Mouse (Mus musculus) MEL (cell line): ENCODE data around the gene Synpo2. TPM values are rescaled to one million over a fixed set of nuclear protein-coding genes. Genes with fewer than 3 reads are reported as not detected.

Experiments
- DNase-seq: peaks from one replicate; pipeline ENCODE4 v3.0.0; 2011; ENCODE audit warnings: low read depth, low spot score
- H3K27ac ChIP-seq: 2 replicates; pipeline ENCODE4 v1.5.1; 2012; ENCODE audit warnings: low read depth, mild to moderate bottlenecking, control low read depth, low read length, moderate library complexity; ENCODE audit not compliant: control insufficient read depth
- H3K27me3 ChIP-seq, 2 experiments: fragments of 150-350 bp in 1 of 2; sonication (generic) in 1 of 2; 2 replicates each; pipeline ENCODE4 v1.6.1; 2012; ENCODE audit warnings: low read length in 2 of 2, mild to moderate bottlenecking in 2 of 2, improper control_type of control experiment in 1 of 2, moderate library complexity in 1 of 2; ENCODE audit not compliant: insufficient read depth in 2 of 2, control insufficient read depth in 1 of 2
- H3K36me3 ChIP-seq, 2 experiments: 2 replicates each; pipeline ENCODE4 v1.6.1; 2012 to 2014; ENCODE audit warnings: low read length in 2 of 2, improper control_type of control experiment in 1 of 2, inconsistent platforms in 1 of 2, mild to moderate bottlenecking in 1 of 2; ENCODE audit not compliant: insufficient read depth in 2 of 2, control insufficient read depth in 1 of 2
- H3K4me1 ChIP-seq, 2 experiments: fragments of 150-350 bp in 1 of 2; sonication (generic) in 1 of 2; 2 replicates each; pipeline ENCODE4 v1.6.1; 2012; ENCODE audit warnings: low read length in 2 of 2, improper control_type of control experiment in 1 of 2, mild to moderate bottlenecking in 1 of 2; ENCODE audit not compliant: insufficient read depth in 2 of 2, control insufficient read depth in 1 of 2
- H3K4me3 ChIP-seq, 2 experiments: fragments of 150-350 bp in 1 of 2; sonication (generic) in 1 of 2; 2 replicates each; pipeline ENCODE4 v1.5.1; 2012; ENCODE audit warnings: low read depth in 2 of 2, low read length in 2 of 2, mild to moderate bottlenecking in 2 of 2, moderate library complexity in 2 of 2, control low read depth in 1 of 2, improper control_type of control experiment in 1 of 2; ENCODE audit not compliant: control insufficient read depth in 1 of 2, insufficient read depth in 1 of 2
- H3K79me2 ChIP-seq: 2 replicates; pipeline ENCODE4 v1.6.1; 2012; ENCODE audit warnings: mild to moderate bottlenecking, low read length, moderate library complexity; ENCODE audit not compliant: control insufficient read depth, poor library complexity, insufficient read depth
- H3K9ac ChIP-seq: 2 replicates; pipeline ENCODE4 v1.6.1; 2012; ENCODE audit warnings: low read depth, mild to moderate bottlenecking, control low read depth, low read length, moderate library complexity; ENCODE audit not compliant: control insufficient read depth, poor library complexity, severe bottlenecking
- H3K9me3 ChIP-seq: fragments of 150-350 bp; sonication (generic); replicated peaks from 2 replicates; pipeline ENCODE4 v1.6.1; 2012; ENCODE audit warnings: mild to moderate bottlenecking, low read length, improper control_type of control experiment, moderate library complexity; ENCODE audit not compliant: insufficient read depth
- CHD1 ChIP-seq: IDR thresholded peaks from 2 replicates; pipeline ENCODE4 v1.6.1; 2012; ENCODE audit warnings: low read depth, mild to moderate bottlenecking, inconsistent platforms, low read length, improper control_type of control experiment
- CTCF ChIP-seq, 3 experiments: IDR thresholded peaks in 2 of 3; conservative IDR thresholded peaks in 1 of 3; 2 replicates each; pipeline ENCODE4 v1.5.1; 2011 to 2012; ENCODE audit warnings: low read length in 3 of 3, low read depth in 2 of 3, mild to moderate bottlenecking in 2 of 3, improper control_type of control experiment in 1 of 3, inconsistent platforms in 1 of 3, mixed read lengths in 1 of 3, moderate library complexity in 1 of 3; ENCODE audit not compliant: control insufficient read depth in 1 of 3, insufficient read depth in 1 of 3, poor library complexity in 1 of 3, severe bottlenecking in 1 of 3
- ELF1 ChIP-seq: IDR thresholded peaks from 2 replicates; pipeline ENCODE4 v1.6.1; 2014; ENCODE audit warnings: low read depth, mild to moderate bottlenecking, inconsistent platforms, low read length, improper control_type of control experiment, moderate library complexity
- EP300 ChIP-seq, 2 experiments: IDR thresholded peaks; 2 replicates each; pipeline ENCODE4 v1.6.1; 2011; ENCODE audit warnings: improper control_type of control experiment in 2 of 2, low read length in 2 of 2, low read depth in 1 of 2, mild to moderate bottlenecking in 1 of 2
- GABPA ChIP-seq: IDR thresholded peaks from 2 replicates; pipeline ENCODE4 v1.6.1; 2012; ENCODE audit warnings: low read depth, mild to moderate bottlenecking, inconsistent platforms, low read length, improper control_type of control experiment, moderate library complexity
- GATA1 ChIP-seq: IDR thresholded peaks from 2 replicates; pipeline ENCODE4 v1.6.1; 2011; ENCODE audit warnings: low read depth, low read length, improper control_type of control experiment
- HCFC1 ChIP-seq: IDR thresholded peaks from 2 replicates; pipeline ENCODE4 v1.6.1; 2012; ENCODE audit warnings: low read depth, mild to moderate bottlenecking, inconsistent platforms, low read length, improper control_type of control experiment, moderate library complexity
- JUND ChIP-seq: IDR thresholded peaks from 2 replicates; pipeline ENCODE4 v1.6.1; 2011; ENCODE audit warnings: low read depth, mild to moderate bottlenecking, improper control_type of control experiment, low read length
- MAFK ChIP-seq: IDR thresholded peaks from 2 replicates; pipeline ENCODE4 v1.6.1; 2011; ENCODE audit warnings: low read depth, mild to moderate bottlenecking, low read length, improper control_type of control experiment, borderline replicate concordance
- MAX ChIP-seq: IDR thresholded peaks from 2 replicates; pipeline ENCODE4 v1.6.1; 2011; ENCODE audit warnings: low read length, improper control_type of control experiment
- MAZ ChIP-seq: IDR thresholded peaks from 2 replicates; pipeline ENCODE4 v1.6.1; 2012; ENCODE audit warnings: low read depth, mild to moderate bottlenecking, inconsistent platforms, low read length, improper control_type of control experiment
- MXI1 ChIP-seq: IDR thresholded peaks from 2 replicates; pipeline ENCODE4 v1.6.1; 2011; ENCODE audit warnings: mild to moderate bottlenecking, low read depth, low read length, improper control_type of control experiment
- POLR2A ChIP-seq, 2 experiments: IDR thresholded peaks; 2 replicates each; pipeline ENCODE4 v1.6.1; 2011 to 2012; ENCODE audit warnings: low read length in 2 of 2, mild to moderate bottlenecking in 2 of 2, control low read depth in 1 of 2, improper control_type of control experiment in 1 of 2, low read depth in 1 of 2, moderate library complexity in 1 of 2; ENCODE audit not compliant: control insufficient read depth in 1 of 2, insufficient read depth in 1 of 2, poor library complexity in 1 of 2
- POLR2AphosphoS5 ChIP-seq: IDR thresholded peaks from 2 replicates; pipeline ENCODE4 v1.6.1; 2012; ENCODE audit warnings: low read depth, borderline replicate concordance, mild to moderate bottlenecking, inconsistent platforms, low read length, moderate library complexity, mixed read lengths
- RCOR1 ChIP-seq: IDR thresholded peaks from 2 replicates; pipeline ENCODE4 v1.6.1; 2012; ENCODE audit warnings: low read depth, mild to moderate bottlenecking, inconsistent platforms, low read length, improper control_type of control experiment
- SMC3 ChIP-seq: IDR thresholded peaks from 2 replicates; pipeline ENCODE4 v1.6.1; 2011; ENCODE audit warnings: low read depth, low read length, improper control_type of control experiment
- TAL1 ChIP-seq: IDR thresholded peaks from 2 replicates; pipeline ENCODE4 v1.6.1; 2012; ENCODE audit warnings: mild to moderate bottlenecking, inconsistent platforms, low read length, moderate library complexity, mixed read lengths
- TCF12 ChIP-seq: IDR thresholded peaks from 2 replicates; pipeline ENCODE4 v1.6.1; 2014; ENCODE audit warnings: low read depth, mild to moderate bottlenecking, inconsistent platforms, low read length, improper control_type of control experiment, moderate library complexity
- ZMIZ1 ChIP-seq: IDR thresholded peaks from 2 replicates; pipeline ENCODE4 v1.6.1; 2012; ENCODE audit warnings: low read depth, mild to moderate bottlenecking, inconsistent platforms, low read length, improper control_type of control experiment, moderate library complexity
- ZNF384 ChIP-seq: IDR thresholded peaks from 2 replicates; pipeline ENCODE4 v1.6.1; 2012; ENCODE audit warnings: low read depth, mild to moderate bottlenecking, inconsistent platforms, low read length, improper control_type of control experiment
- polyA plus RNA-seq, 2 experiments: library from polyadenylated mRNA; stranded (reverse) in 1 of 2; unstranded in 1 of 2; fragments of >175 nt in 1 of 2; fragments of >200 nt in 1 of 2; gene quantifications; 2 replicates each; pipeline versions ENCODE4 v1.2.1 to v1.2.4; 2012; ENCODE audit warnings: low replicate concordance in 2 of 2, low read depth in 1 of 2; ENCODE audit not compliant: insufficient read length in 2 of 2, insufficient read depth in 1 of 2, missing spikeins in 1 of 2
- total RNA-seq: library from RNA; depleted of rRNA; stranded (reverse); fragments of 300-350 nt; gene quantifications from 2 replicates; pipeline ENCODE4 v1.2.3, GENCODE M21; 2012

The Synpo2 gene
- total and polyA plus RNA-seq, 3 experiments, result 0.04 TPM; not detected in 2

DNA sequence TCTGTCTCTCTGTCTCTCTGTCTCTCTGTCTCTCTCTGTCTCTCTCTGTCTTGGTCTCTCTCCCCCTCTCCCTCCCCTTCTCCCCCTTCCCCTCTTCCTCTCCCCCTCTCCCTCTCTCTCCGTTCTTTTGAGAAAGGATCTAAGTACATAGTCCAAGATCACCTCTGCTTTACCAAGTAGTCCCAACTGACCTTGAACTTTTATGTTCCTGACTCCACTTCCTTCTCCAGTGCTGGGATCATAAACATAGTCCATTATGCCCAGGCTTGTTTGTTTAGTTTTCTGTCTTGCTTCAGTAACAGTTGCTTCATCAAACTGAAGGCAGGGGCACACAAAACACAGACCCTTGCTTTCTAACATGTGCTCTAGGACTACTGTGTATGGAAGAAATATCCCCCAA is 163.5 kb downstream of the Synpo2 start:
- TF ChIP-seq ZNF384 (no peak), HCFC1 (no peak), SMC3 (no peak), TAL1 (no peak), CHD1 (no peak), GABPA (no peak), POLR2A (IDR thresholded peaks at IDR 0.05; ENCODE audit: control insufficient read depth in 1 of 2, insufficient read depth in 1 of 2, low read depth in 1 of 2, low read length in 2 of 2, poor library complexity in 1 of 2) (no peak), ZMIZ1 (no peak), MAFK (no peak), MAX (no peak), GATA1 (no peak), RCOR1 (no peak), EP300 (IDR thresholded peaks at IDR 0.05; ENCODE audit: low read depth in 1 of 2, low read length in 2 of 2) (no peak)
- no peak for DNase-seq

DNA sequence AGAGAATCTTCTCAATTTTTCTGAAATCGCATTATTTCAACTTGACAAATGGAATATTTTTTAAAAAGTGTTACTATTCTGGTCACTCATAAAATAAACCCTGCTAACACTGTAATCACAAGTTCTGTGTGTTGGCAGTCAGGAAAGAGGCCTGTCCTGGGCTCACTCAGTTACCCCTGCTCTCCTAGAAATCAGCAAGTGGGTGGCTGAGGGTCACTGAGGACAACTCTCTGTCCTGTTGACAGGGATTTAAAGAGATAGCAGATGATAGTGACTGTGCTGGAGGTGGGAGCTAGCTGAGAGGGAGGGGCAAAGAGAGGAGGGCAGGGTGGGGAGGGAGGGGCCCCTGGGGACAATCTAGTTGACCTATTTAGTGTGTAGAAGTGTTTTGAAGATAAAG is 165.0 kb downstream of the Synpo2 start:
- TF ChIP-seq MAZ, result no peak
- TF ChIP-seq ELF1, result no peak
- TF ChIP-seq CTCF (IDR thresholded peaks at IDR 0.05 in 2 of 3, conservative IDR thresholded peaks at IDR 0.05 in 1 of 3; ENCODE audit: control insufficient read depth in 1 of 3, insufficient read depth in 1 of 3, low read depth in 2 of 3, low read length in 3 of 3, poor library complexity in 1 of 3, severe bottlenecking in 1 of 3), result no peak
- no peak for TF ChIP-seq MAX
- TF ChIP-seq JUND, result no peak
- no peak for TF ChIP-seq TCF12
- TF ChIP-seq POLR2A (IDR thresholded peaks at IDR 0.05; ENCODE audit: control insufficient read depth in 1 of 2, insufficient read depth in 1 of 2, low read depth in 1 of 2, low read length in 2 of 2, poor library complexity in 1 of 2), result no peak
- no peak for TF ChIP-seq POLR2AphosphoS5
- no peak for TF ChIP-seq MXI1
- no peak for DNase-seq
- H3K9ac ChIP-seq, result no peak overlapping the region
- no peak overlapping the region for H3K4me3 ChIP-seq
- no peaks in the 10 kb centered on the region for H3K79me2 ChIP-seq
- H3K27me3 ChIP-seq, result no peaks in the 10 kb centered on the region; a peak in 1 of 4 replicates
- no peaks in the 10 kb centered on the region for H3K36me3 ChIP-seq
- H3K4me1 ChIP-seq, result no peaks in the 10 kb centered on the region
- H3K9me3 ChIP-seq, result no peaks in the 10 kb centered on the region
- H3K27ac ChIP-seq, result no peak overlapping the region

More for the DNA sequence above, 163.5 kb downstream of the Synpo2 start:
- Histone ChIP-seq H3K36me3 (no peaks in the 10 kb centered on the region), H3K27ac (no peak overlapping the region), H3K4me1 (no peaks in the 10 kb centered on the region), H3K9me3 (no peaks in the 10 kb centered on the region), H3K9ac (no peak overlapping the region), H3K4me3 (no peak overlapping the region), H3K27me3 (no peaks in the 10 kb centered on the region), H3K79me2 (no peaks in the 10 kb centered on the region)
